Mouse (Mus musculus): ENCODE results near the gene 1110008L16Rik.
"Not testable (repeated sequence)": the region's sequence is repeated elsewhere in the genome, so short reads cannot be mapped to it uniquely, and the experiment has no call there.

Gene 1110008L16Rik

GRCm38 (mm10) chr12:55343045-55343444, 43.7 kb downstream of the 1110008L16Rik start:
- not testable (repeated sequence) for DNase-seq (ENCODE audit: low spot score in 2 of 2)

- no peak for DNase-seq (ENCODE audit: low spot score in 2 of 2)
These were observed 44.6 kb downstream of the 1110008L16Rik start for GRCm38 (mm10) chr12:55343998-55344397.

GRCm38 (mm10) chr12:55344583-55344982, 45.2 kb downstream of the 1110008L16Rik start:
- DNase-seq (ENCODE audit: low spot score in 2 of 2): no peak

- no peak for DNase-seq (ENCODE audit: low spot score in 2 of 2)
These were observed 54.0 kb downstream of the 1110008L16Rik start for GRCm38 (mm10) chr12:55353423-55353822.

GRCm38 (mm10) chr12:55354904-55355303, 55.5 kb downstream of the 1110008L16Rik start:
- DNase-seq (ENCODE audit: low spot score in 2 of 2): no peak

GRCm38 (mm10) chr12:55357303-55357702, 57.9 kb downstream of the 1110008L16Rik start:
- DNase-seq (ENCODE audit: low spot score in 2 of 2): no peak

GRCm38 (mm10) chr12:55360929-55361328, 61.6 kb downstream of the 1110008L16Rik start:
- DNase-seq (ENCODE audit: low spot score in 2 of 2): no peak

- DNase-seq (ENCODE audit: low spot score in 2 of 2): no peak
These were observed 65.7 kb downstream of the 1110008L16Rik start for GRCm38 (mm10) chr12:55365083-55365482.

GRCm38 (mm10) chr12:55372424-55373055, 73.2 kb downstream of the 1110008L16Rik start:
- DNase-seq (ENCODE audit: low spot score in 2 of 2): no peak

- no peak for DNase-seq (ENCODE audit: low spot score in 2 of 2)
These were observed 77.7 kb downstream of the 1110008L16Rik start for GRCm38 (mm10) chr12:55376956-55377609.

GRCm38 (mm10) chr12:55377610-55377980, 78.2 kb downstream of the 1110008L16Rik start:
- DNase-seq (ENCODE audit: low spot score in 2 of 2): no peak

GRCm38 (mm10) chr12:55384023-55384749, 84.8 kb downstream of the 1110008L16Rik start, which contains the start of gene Psma6:
Psma6 (plus strand) TSS chr12:55384222.
- no peak for DNase-seq (ENCODE audit: low spot score in 2 of 2)

- no peak for DNase-seq (ENCODE audit: low spot score in 2 of 2)
These were observed 85.4 kb downstream of the 1110008L16Rik start for GRCm38 (mm10) chr12:55384826-55385225.

GRCm38 (mm10) chr12:55385931-55386330, 86.6 kb downstream of the 1110008L16Rik start:
- no peak for DNase-seq (ENCODE audit: low spot score in 2 of 2)

- DNase-seq (ENCODE audit: low spot score in 2 of 2): no peak
These were observed 87.1 kb downstream of the 1110008L16Rik start for GRCm38 (mm10) chr12:55386456-55386855.

GRCm38 (mm10) chr12:55387083-55387787, 87.9 kb downstream of the 1110008L16Rik start:
- DNase-seq (ENCODE audit: low spot score in 2 of 2): no peak

- DNase-seq (ENCODE audit: low spot score in 2 of 2): no peak
These were observed 88.5 kb downstream of the 1110008L16Rik start for GRCm38 (mm10) chr12:55387788-55388465.

- DNase-seq (ENCODE audit: low spot score in 2 of 2): no peak
These were observed 89.1 kb downstream of the 1110008L16Rik start for GRCm38 (mm10) chr12:55388478-55388877.

- DNase-seq (ENCODE audit: low spot score in 2 of 2): no peak
These were observed 90.0 kb downstream of the 1110008L16Rik start for GRCm38 (mm10) chr12:55389132-55390081.

GRCm38 (mm10) chr12:55392120-55392519, 92.7 kb downstream of the 1110008L16Rik start:
- no peak for DNase-seq (ENCODE audit: low spot score in 2 of 2)
